15 mouse cellular contexts compared by ENCODE assay signal in genomic region chr1:191490446-191490845, GRCm38 (mm10).
DNase-seq lines count a peak whose midpoint lies in the region; ATAC-seq and TF ChIP-seq lines count a peak whose summit lies in the region.
"Had no signal": no experiment of that assay in that cellular context is flagged by ENCODE, and none has a peak within 500 bp of the region (broad histone marks: within the 10 kb centered on the region; RNA-seq: fewer than 3 reads in every experiment).

No protein-coding gene starts in this region.

- peak; percentile 57 for DNase-seq in gastrocnemius, postnatal 25 days
- no peak for DNase-seq in gastrocnemius, adult 8-10 months (ENCODE audit: low spot score in 2 of 2)
- peak; percentile 26 for DNase-seq in lung, embryonic 14.5 days
- no peak for DNase-seq in lung, postnatal 0 days (ENCODE audit: low spot score)
- peak; percentile 47 to 71 for DNase-seq in kidney, postnatal 36 days
- DNase-seq in left cerebral cortex, adult 11 months (ENCODE audit: low spot score): no peak
- DNase-seq in layer of hippocampus, postnatal 36 days: no peak
- no peak for DNase-seq in cerebellum, adult 9-10 months
- DNase-seq: adrenal gland, adult 2 months; B cell, adult 2 months; cerebellum, postnatal 25 days; left cerebral cortex, postnatal 4 days; right cerebral cortex, adult 18-20 months had no signal

- no peak for TF ChIP-seq EP300 in lung, postnatal 0 days (IDR thresholded peaks at IDR 0.05)

- ATAC-seq in lung, embryonic 14.5 days (ENCODE audit: insufficient read depth): no peak
- no peak; the same call in 1 of the 2 replicates for ATAC-seq in lung, postnatal 0 days
- ATAC-seq: inflammation-experienced regulatory T-cells, adult 6 months had no signal

- peaks cover 7% of the 10 kb centered on the region; the same call in 1 of the 2 replicates for H3K4me1 ChIP-seq in lung, embryonic 14.5 days (ENCODE audit: insufficient read depth)
- H3K4me1 ChIP-seq in lung, postnatal 0 days (ENCODE audit: insufficient read depth, low read depth, low read length): peaks cover 10% of the 10 kb centered on the region; the same call in 1 of the 2 replicates

- no peaks in the 10 kb centered on the region for H3K36me3 ChIP-seq in lung, embryonic 14.5 days (ENCODE audit: insufficient read depth)
- no peaks in the 10 kb centered on the region for H3K36me3 ChIP-seq in lung, postnatal 0 days (ENCODE audit: insufficient read depth, low read length)

- no peaks in the 10 kb centered on the region; the same call in 1 of the 2 replicates for H3K27me3 ChIP-seq in lung, embryonic 14.5 days (ENCODE audit: insufficient read depth, low read length)
- H3K27me3 ChIP-seq in lung, postnatal 0 days (replicated peaks; ENCODE audit: insufficient read depth, low read length): no peaks in the 10 kb centered on the region

- H3K9me3 ChIP-seq in lung, embryonic 14.5 days (ENCODE audit: low read depth, low read length): no peaks in the 10 kb centered on the region
- H3K9me3 ChIP-seq in lung, postnatal 0 days (ENCODE audit: low read length): no peaks in the 10 kb centered on the region

- 58% methylated on average over 7 of the region's 7 CpGs for WGBS in lung, embryonic 14.5 days
- 49% methylated on average over 7 of the region's 7 CpGs for WGBS in lung, postnatal 0 days

- H3K27ac ChIP-seq in lung, embryonic 14.5 days (ENCODE audit: low read depth): no peak overlapping the region
- H3K27ac ChIP-seq in lung, postnatal 0 days (ENCODE audit: low read length): no peak overlapping the region
- H3K27ac ChIP-seq: liver, embryonic 14.5 days had no signal

- no peak overlapping the region for H3K4me3 ChIP-seq in lung, embryonic 14.5 days (ENCODE audit: low read depth, low read length)
- H3K4me3 ChIP-seq in lung, postnatal 0 days (ENCODE audit: low read depth, low read length): no peak overlapping the region

- H3K4me2 ChIP-seq in lung, embryonic 14.5 days: no peak overlapping the region
- no peak overlapping the region for H3K4me2 ChIP-seq in lung, postnatal 0 days (replicated peaks; ENCODE audit: low read depth, low read length)

- no peak overlapping the region for H3K9ac ChIP-seq in lung, embryonic 14.5 days
- H3K9ac ChIP-seq in lung, postnatal 0 days (replicated peaks; ENCODE audit: low read depth): no peak overlapping the region
- H3K9ac ChIP-seq: liver, embryonic 14.5 days had no signal

- TF ChIP-seq CTCF in lung, embryonic 14.5 days (IDR thresholded peaks at IDR 0.05; ENCODE audit: low read depth): no peak
- TF ChIP-seq CTCF in lung, postnatal 0 days (IDR thresholded peaks at IDR 0.05): no peak

Comparison
In these comparisons a context has a peak if more than half of its experiments do, and no peak if none do; other contexts are left out.
1. DNase-seq: peak in gastrocnemius, postnatal 25 days (single experiment), lung, embryonic 14.5 days (single experiment) and kidney, postnatal 36 days (2 of 2); none in gastrocnemius, adult 8-10 months (0 of 2), lung, postnatal 0 days (single experiment), left cerebral cortex, adult 11 months (single experiment), layer of hippocampus, postnatal 36 days (0 of 2) and cerebellum, adult 9-10 months (single experiment).